Comparison of ENCODE assay signal across 8 mouse cellular contexts in the genomic region with DNA sequence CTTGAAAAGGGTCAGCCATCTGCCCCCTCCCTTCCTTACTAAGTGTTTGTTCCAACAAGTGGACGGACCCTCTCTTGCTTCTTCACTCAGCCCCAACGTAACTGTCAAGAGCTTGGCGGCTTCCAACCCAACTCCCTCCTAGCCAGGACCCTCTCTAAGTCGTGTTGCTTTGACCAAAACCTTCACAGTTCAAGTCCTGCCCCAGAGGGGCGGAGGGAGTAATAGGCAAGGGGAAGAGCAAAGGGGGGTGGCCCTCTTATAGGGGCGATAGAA. TPM values are rescaled to one million over a fixed set of nuclear protein-coding genes. Genes with fewer than 3 reads are reported as not detected.
DNase-seq lines count a peak whose midpoint lies in the region; ATAC-seq and TF ChIP-seq lines count a peak whose summit lies in the region.

No protein-coding gene starts in this region.

- DNase-seq in kidney, postnatal 0 days (ENCODE audit: low spot score), result no peak
- DNase-seq in kidney, postnatal 10 days, result no peak
- DNase-seq in embryonic facial prominence, embryonic 14.5 days (ENCODE audit: low spot score), result no peak
- no peak for DNase-seq in neural tube, embryonic 11.5 days (ENCODE audit: low spot score)
- no peak for DNase-seq in thymus, postnatal 14 days
- DNase-seq in kidney, adult 2 months, result no peak

- no peak for ATAC-seq in kidney, postnatal 0 days (replicated peaks; ENCODE audit: low FRiP score, low read depth)
- ATAC-seq in embryonic facial prominence, embryonic 14.5 days (ENCODE audit: low read depth), result no peak
- ATAC-seq in intestine, embryonic 16.5 days, result peak; percentile 1; the same call in 1 of the 2 replicates
- no peak for ATAC-seq in neural tube, embryonic 11.5 days (ENCODE audit: insufficient read depth, low FRiP score, low TSS enrichment)
- ATAC-seq in frontal cortex, adult (ENCODE audit: low TSS enrichment), result no peak

- no peak for TF ChIP-seq POLR2A in kidney, adult 2 months (IDR thresholded peaks at IDR 0.05; ENCODE audit: low read depth, low read length)

- H3K4me3 ChIP-seq in kidney, postnatal 0 days (replicated peaks; ENCODE audit: low read depth, low read length), result peak overlapping the region; percentile 44
- H3K4me3 ChIP-seq in embryonic facial prominence, embryonic 14.5 days (ENCODE audit: low read depth, low read length), result peak overlapping the region; percentile 44
- H3K4me3 ChIP-seq in intestine, embryonic 16.5 days (ENCODE audit: low read length), result peak overlapping the region; percentile 49
- H3K4me3 ChIP-seq in neural tube, embryonic 11.5 days (ENCODE audit: low read depth, low read length), result peak overlapping the region; percentile 24
- H3K4me3 ChIP-seq in kidney, adult 2 months (ENCODE audit: insufficient read depth, low read depth, low read length), result no peak overlapping the region

- 3% methylated on average over 6 of the region's 6 CpGs for WGBS in kidney, postnatal 0 days
- 2% methylated on average over 6 of the region's 6 CpGs for WGBS in embryonic facial prominence, embryonic 14.5 days
- 5% methylated on average over 6 of the region's 6 CpGs for WGBS in intestine, embryonic 16.5 days
- WGBS in neural tube, embryonic 11.5 days, result 2% methylated on average over 6 of the region's 6 CpGs
- WGBS in kidney, adult 2 months, result 11% methylated on average over 6 of the region's 6 CpGs

- peak overlapping the region; percentile 86 for H3K4me2 ChIP-seq in kidney, postnatal 0 days (ENCODE audit: low read length)
- H3K4me2 ChIP-seq in embryonic facial prominence, embryonic 14.5 days (ENCODE audit: low read depth, low read length), result peak overlapping the region; percentile 70
- peak overlapping the region; percentile 73 for H3K4me2 ChIP-seq in intestine, embryonic 16.5 days (ENCODE audit: low read depth, low read length)
- peak overlapping the region; percentile 32; the same call in 1 of the 2 replicates for H3K4me2 ChIP-seq in neural tube, embryonic 11.5 days (ENCODE audit: low read depth)

- 0 out of 2 replicates have a peak overlapping the region, but pooled peaks have one; percentile 81 for H3K27ac ChIP-seq in kidney, postnatal 0 days
- no peak overlapping the region for H3K27ac ChIP-seq in embryonic facial prominence, embryonic 14.5 days (replicated peaks; ENCODE audit: low read depth, low read length)
- peak overlapping the region; percentile 21; the same call in 1 of the 2 replicates for H3K27ac ChIP-seq in intestine, embryonic 16.5 days (ENCODE audit: low read length)
- no peak overlapping the region for H3K27ac ChIP-seq in neural tube, embryonic 11.5 days (ENCODE audit: low read depth, low read length)
- no peak overlapping the region for H3K27ac ChIP-seq in kidney, adult 2 months (ENCODE audit: insufficient read depth, low read depth, low read length)

- peak overlapping the region; percentile 70; the same call in 1 of the 2 replicates for H3K9ac ChIP-seq in kidney, postnatal 0 days (ENCODE audit: low read depth, low read length)
- H3K9ac ChIP-seq in embryonic facial prominence, embryonic 14.5 days (ENCODE audit: low read depth, low read length), result peak overlapping the region; percentile 47
- peak overlapping the region; percentile 73 for H3K9ac ChIP-seq in intestine, embryonic 16.5 days (ENCODE audit: low read depth, low read length)
- H3K9ac ChIP-seq in neural tube, embryonic 11.5 days (ENCODE audit: low read length), result no peak overlapping the region

- H3K4me1 ChIP-seq in kidney, postnatal 0 days (replicated peaks; ENCODE audit: insufficient read depth, low read length), result peaks cover 42% of the 10 kb centered on the region
- H3K4me1 ChIP-seq in embryonic facial prominence, embryonic 14.5 days (ENCODE audit: control insufficient read depth, insufficient read depth, low read length), result peaks cover 20% of the 10 kb centered on the region
- peaks cover 43% of the 10 kb centered on the region for H3K4me1 ChIP-seq in intestine, embryonic 16.5 days (ENCODE audit: control insufficient read depth, insufficient read depth, low read length)
- H3K4me1 ChIP-seq in neural tube, embryonic 11.5 days (ENCODE audit: control insufficient read depth, insufficient read depth, low read length), result peaks cover 19% of the 10 kb centered on the region; the same call in 1 of the 2 replicates
- peaks cover 10% of the 10 kb centered on the region for H3K4me1 ChIP-seq in kidney, adult 2 months (ENCODE audit: control insufficient read depth, insufficient read depth, low read length)

- TF ChIP-seq CTCF in kidney, postnatal 0 days (IDR thresholded peaks at IDR 0.05; ENCODE audit: low read depth), result no peak
- no peak for TF ChIP-seq CTCF in kidney, adult 2 months (conservative IDR thresholded peaks at IDR 0.05; ENCODE audit: insufficient read depth, insufficient read length, low read depth, low read length)

- no peaks in the 10 kb centered on the region for H3K9me3 ChIP-seq in kidney, postnatal 0 days (replicated peaks; ENCODE audit: low read length)
- H3K9me3 ChIP-seq in embryonic facial prominence, embryonic 14.5 days (ENCODE audit: control insufficient read depth, low read length), result no peaks in the 10 kb centered on the region
- H3K9me3 ChIP-seq in intestine, embryonic 16.5 days (ENCODE audit: control insufficient read depth, low read length), result no peaks in the 10 kb centered on the region
- H3K9me3 ChIP-seq in neural tube, embryonic 11.5 days (ENCODE audit: control insufficient read depth, low read length), result no peaks in the 10 kb centered on the region

- H3K27me3 ChIP-seq in kidney, postnatal 0 days (ENCODE audit: insufficient read depth, low read length), result no peaks in the 10 kb centered on the region; the same call in 1 of the 2 replicates
- peaks cover 33% of the 10 kb centered on the region for H3K27me3 ChIP-seq in embryonic facial prominence, embryonic 14.5 days (replicated peaks; ENCODE audit: control insufficient read depth, insufficient read depth, low read length)
- no peaks in the 10 kb centered on the region; the same call in 1 of the 2 replicates for H3K27me3 ChIP-seq in intestine, embryonic 16.5 days (replicated peaks; ENCODE audit: control insufficient read depth, insufficient read depth, low read length)
- peaks cover 53% of the 10 kb centered on the region for H3K27me3 ChIP-seq in neural tube, embryonic 11.5 days (ENCODE audit: control insufficient read depth, insufficient read depth, low read length)
- H3K27me3 ChIP-seq in kidney, adult 2 months (replicated peaks; ENCODE audit: control insufficient read depth, insufficient read depth, low read length), result no peaks in the 10 kb centered on the region

- peaks cover 21% of the 10 kb centered on the region for H3K36me3 ChIP-seq in kidney, postnatal 0 days (ENCODE audit: insufficient read depth, low read length)
- peaks cover 56% of the 10 kb centered on the region for H3K36me3 ChIP-seq in embryonic facial prominence, embryonic 14.5 days (ENCODE audit: control insufficient read depth, insufficient read depth, low read length)
- peaks cover 18% of the 10 kb centered on the region for H3K36me3 ChIP-seq in intestine, embryonic 16.5 days (ENCODE audit: control insufficient read depth, insufficient read depth, low read length)
- peaks cover 12% of the 10 kb centered on the region for H3K36me3 ChIP-seq in neural tube, embryonic 11.5 days (ENCODE audit: control insufficient read depth, insufficient read depth, low read length)
- H3K36me3 ChIP-seq in kidney, adult 2 months (ENCODE audit: control insufficient read depth, insufficient read depth, low read length), result peaks cover under 1% of the 10 kb centered on the region; the same call in 1 of the 2 replicates

RNA-seq across cellular contexts. Expression of gene Mmp23, which starts 0.9 kb away (rescaled TPM):
- 77.2 and 80.3 TPM in 2 replicates for polyA plus RNA-seq in kidney, postnatal 0 days (2015; fragmentation: Nextera tagmentation; extraction: Ambion mirVana)
- polyA plus RNA-seq in embryonic facial prominence, embryonic 14.5 days (2014; fragmentation: Nextera tagmentation; extraction: Ambion mirVana), result 29.4 and 31.2 TPM in 2 replicates
- 39.6 and 41.3 TPM in 2 replicates for polyA plus RNA-seq in intestine, embryonic 16.5 days (2015; fragmentation: Nextera tagmentation; extraction: Ambion mirVana)
- 3.2 and 4.0 TPM in 2 replicates for polyA plus RNA-seq in neural tube, embryonic 11.5 days (2014; fragmentation: Nextera tagmentation; extraction: Ambion mirVana)
- 22.4 and 28.0 TPM in 2 replicates for polyA plus RNA-seq in kidney, adult 2 months (2012; rRNA removed)

RNA-seq across cellular contexts. Expression of gene Gm10563, which starts 8.9 kb away (rescaled TPM):
- not detected in 2 replicates for polyA plus RNA-seq in kidney, postnatal 0 days (2015; fragmentation: Nextera tagmentation; extraction: Ambion mirVana)
- polyA plus RNA-seq in embryonic facial prominence, embryonic 14.5 days (2014; fragmentation: Nextera tagmentation; extraction: Ambion mirVana), result not detected in 2 replicates
- polyA plus RNA-seq in intestine, embryonic 16.5 days (2015; fragmentation: Nextera tagmentation; extraction: Ambion mirVana), result not detected in 2 replicates
- not detected in 2 replicates for polyA plus RNA-seq in neural tube, embryonic 11.5 days (2014; fragmentation: Nextera tagmentation; extraction: Ambion mirVana)
- not detected in 2 replicates for polyA plus RNA-seq in kidney, adult 2 months (2012; rRNA removed)

RNA-seq across cellular contexts. Expression of gene Mib2, which starts 14.9 kb away (rescaled TPM):
- polyA plus RNA-seq in kidney, postnatal 0 days (2015; fragmentation: Nextera tagmentation; extraction: Ambion mirVana), result 19.6 and 21.0 TPM in 2 replicates
- 24.8 and 27.3 TPM in 2 replicates for polyA plus RNA-seq in embryonic facial prominence, embryonic 14.5 days (2014; fragmentation: Nextera tagmentation; extraction: Ambion mirVana)
- polyA plus RNA-seq in intestine, embryonic 16.5 days (2015; fragmentation: Nextera tagmentation; extraction: Ambion mirVana), result 18.6 and 18.7 TPM in 2 replicates
- polyA plus RNA-seq in neural tube, embryonic 11.5 days (2014; fragmentation: Nextera tagmentation; extraction: Ambion mirVana), result 13.3 and 14.5 TPM in 2 replicates
- 57.7 and 72.6 TPM in 2 replicates for polyA plus RNA-seq in kidney, adult 2 months (2012; rRNA removed)

RNA-seq across cellular contexts. Expression of gene Cdk11b, which starts 29.5 kb away (rescaled TPM):
- polyA plus RNA-seq in kidney, postnatal 0 days (2015; fragmentation: Nextera tagmentation; extraction: Ambion mirVana), result 60.0 and 65.4 TPM in 2 replicates
- 47.1 and 50.8 TPM in 2 replicates for polyA plus RNA-seq in embryonic facial prominence, embryonic 14.5 days (2014; fragmentation: Nextera tagmentation; extraction: Ambion mirVana)
- polyA plus RNA-seq in intestine, embryonic 16.5 days (2015; fragmentation: Nextera tagmentation; extraction: Ambion mirVana), result 48.4 and 49.8 TPM in 2 replicates
- polyA plus RNA-seq in neural tube, embryonic 11.5 days (2014; fragmentation: Nextera tagmentation; extraction: Ambion mirVana), result 70.5 and 74.7 TPM in 2 replicates
- polyA plus RNA-seq in kidney, adult 2 months (2012; rRNA removed), result 19.2 and 24.8 TPM in 2 replicates

RNA-seq across cellular contexts. Expression of gene Fndc10, which starts 40.0 kb away (rescaled TPM):
- polyA plus RNA-seq in kidney, postnatal 0 days (2015; fragmentation: Nextera tagmentation; extraction: Ambion mirVana), result 9.1 and 12.1 TPM in 2 replicates
- 6.3 and 6.9 TPM in 2 replicates for polyA plus RNA-seq in embryonic facial prominence, embryonic 14.5 days (2014; fragmentation: Nextera tagmentation; extraction: Ambion mirVana)
- 1.9 and 2.0 TPM in 2 replicates for polyA plus RNA-seq in intestine, embryonic 16.5 days (2015; fragmentation: Nextera tagmentation; extraction: Ambion mirVana)
- polyA plus RNA-seq in neural tube, embryonic 11.5 days (2014; fragmentation: Nextera tagmentation; extraction: Ambion mirVana), result 2.2 and 2.7 TPM in 2 replicates
- 9.8 and 10.6 TPM in 2 replicates for polyA plus RNA-seq in kidney, adult 2 months (2012; rRNA removed)

Comparison
In these comparisons a context has a peak if more than half of its experiments do, and no peak if none do; other contexts are left out.
1. H3K27ac ChIP-seq: peak in kidney, postnatal 0 days (single experiment) and intestine, embryonic 16.5 days (single experiment); none in embryonic facial prominence, embryonic 14.5 days (single experiment), neural tube, embryonic 11.5 days (single experiment) and kidney, adult 2 months (single experiment).
2. H3K4me2 ChIP-seq: peak in every context shown above with its lines; median percentile 86 in kidney, postnatal 0 days; 73 in intestine, embryonic 16.5 days; 70 in embryonic facial prominence, embryonic 14.5 days; 32 in neural tube, embryonic 11.5 days.